Mouse (Mus musculus) liver, embryonic 14.5 days (tissue): ENCODE data around the gene Dlx5.

Experiments used
- CTCF ChIP-seq: IDR thresholded peaks from 2 replicates; pipeline ENCODE4 v1.5.1; 2016; ENCODE audit warnings: antibody characterized with exemption, low read depth, control low read depth
- EP300 ChIP-seq: IDR thresholded peaks from 2 replicates; pipeline ENCODE4 v1.6.1; 2016; ENCODE audit warnings: antibody characterized with exemption, low read depth

- TF ChIP-seq CTCF: no peak
- no peak for TF ChIP-seq EP300
These were observed 12.7 kb downstream of the Dlx5 start for GRCm38 (mm10) chr6:6869041-6869685.
